Mouse (Mus musculus) mature B cell (primary cell): ENCODE measurements around the gene Kcnj14.

Source experiments
- in situ Hi-C: fragments of 300-500 bp; cut with MboI; formaldehyde crosslinking; loops from 2 replicates; pipeline ENCODE4 v1.14.3; 2019

The Kcnj14 gene

GRCm38 (mm10) chr7:45766764-45767163 is 57.8 kb downstream of the Kcnj14 start:
- in situ Hi-C loops: no loop called here
